Mouse (Mus musculus): ENCODE results near the gene Opn4.

The Opn4 gene

DNA sequence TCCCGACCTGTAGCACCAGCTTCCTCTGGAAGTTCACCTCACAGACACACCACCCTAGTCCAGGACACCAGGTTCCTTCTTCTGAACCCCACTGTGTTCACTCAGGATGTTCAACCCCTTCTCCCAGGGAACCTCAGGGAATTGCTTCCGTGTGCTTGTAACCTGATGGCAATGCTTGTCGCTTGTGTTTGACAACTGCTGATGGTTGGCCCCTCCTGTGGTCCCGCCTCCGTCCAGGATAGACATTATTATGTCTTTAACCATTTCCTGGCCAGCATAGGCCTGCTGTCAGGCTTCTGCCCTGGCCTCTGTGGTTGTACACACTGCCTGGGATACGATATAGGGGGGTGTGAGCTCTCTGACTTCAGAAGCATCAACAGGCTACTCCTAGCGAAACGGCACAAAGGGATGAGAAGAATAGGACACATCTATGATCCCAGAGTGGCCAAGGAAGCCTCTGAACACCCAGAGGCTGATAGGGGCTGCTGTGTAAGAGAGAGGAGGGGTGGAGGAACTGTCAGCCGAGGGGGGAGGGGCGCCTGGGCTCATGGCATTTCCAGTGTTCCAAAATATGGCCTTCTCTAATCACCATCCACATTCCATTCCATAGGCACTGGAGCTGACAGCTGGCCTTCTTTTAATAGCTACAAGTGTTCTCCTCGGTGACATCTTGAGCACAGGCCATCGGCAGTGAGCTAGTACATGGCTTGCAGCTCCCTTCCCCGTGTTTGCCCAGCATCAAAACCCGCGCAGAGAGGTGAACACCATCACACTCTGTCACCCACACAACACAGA, 8.0 kb downstream of the Opn4 start:
- DNase-seq (ENCODE audit: low read depth, low spot score) = peak; percentile 59

DNA sequence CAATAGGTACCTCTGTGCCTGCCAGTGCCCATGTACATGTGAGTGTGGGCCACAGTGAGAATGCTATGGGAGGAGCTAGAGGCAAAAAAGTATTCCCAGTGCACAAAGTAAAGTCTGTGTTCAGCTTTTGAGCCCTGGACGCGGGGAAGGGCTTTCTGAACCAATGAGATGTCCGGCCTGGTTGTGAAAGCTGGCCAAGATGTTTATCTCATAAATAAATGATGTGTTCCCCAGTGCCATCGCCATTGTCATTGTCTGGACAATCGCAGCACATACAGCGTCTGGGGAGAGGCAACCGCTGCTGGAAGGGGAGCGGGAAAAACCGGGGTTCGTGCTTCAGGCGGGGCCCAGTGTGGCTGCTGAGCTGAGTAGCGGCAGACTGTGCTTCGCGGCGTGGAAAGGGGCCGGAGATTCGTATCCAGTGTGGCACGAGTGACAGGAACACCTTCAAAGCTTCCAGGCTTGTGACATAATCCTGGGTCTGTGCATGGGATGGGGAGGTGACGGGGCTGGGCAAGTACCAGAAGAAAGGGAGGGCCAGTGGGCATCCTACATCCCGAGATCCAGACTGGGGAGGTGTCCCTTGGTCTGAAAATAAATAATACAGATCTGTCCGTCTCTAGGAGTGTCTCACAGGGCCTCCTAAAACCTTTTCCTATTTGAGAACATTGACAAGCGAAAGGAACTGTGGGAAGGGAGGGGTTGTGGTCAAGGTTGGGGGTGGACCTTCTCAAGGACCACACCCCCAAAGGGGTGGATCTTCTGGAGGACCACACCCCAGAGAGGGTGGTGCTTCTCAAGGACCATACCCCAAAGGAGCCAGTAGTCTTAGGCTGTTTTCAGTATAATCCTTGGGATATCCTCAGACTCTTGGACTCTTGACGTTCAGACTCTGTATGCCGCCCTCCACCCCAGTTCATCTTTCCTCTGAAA, 8.9 kb downstream of the Opn4 start:
- peak; percentile 91 for DNase-seq (ENCODE audit: low read depth, low spot score)

DNA sequence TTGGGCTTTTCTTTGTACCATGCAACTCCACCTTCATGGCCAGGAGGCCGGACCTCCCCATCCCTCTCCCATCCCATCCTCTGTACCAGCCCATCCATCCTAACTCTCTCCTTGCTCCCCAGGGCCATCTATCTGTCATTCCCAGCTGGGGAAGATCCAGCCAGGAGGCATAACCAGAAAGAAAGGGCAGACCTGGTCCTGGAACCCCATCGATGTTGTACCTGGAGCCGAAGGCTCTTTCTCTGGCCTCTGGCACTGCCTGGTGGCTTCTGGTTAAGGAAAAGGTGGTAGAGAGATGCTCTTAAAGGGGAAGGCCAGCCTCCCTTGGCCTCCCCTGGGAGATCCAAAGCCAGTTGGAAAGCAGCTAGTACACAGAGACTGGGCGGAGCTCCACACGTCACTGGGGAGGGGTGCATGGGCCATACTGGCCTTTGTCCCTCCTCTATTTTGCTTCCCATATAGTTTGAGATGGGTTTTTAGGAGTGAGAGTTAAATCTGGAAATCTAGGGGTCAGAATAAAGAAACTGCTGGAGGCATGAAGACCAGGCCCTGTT, 9.8 kb downstream of the Opn4 start:
- no peak for DNase-seq (ENCODE audit: low read depth, low spot score)

DNA sequence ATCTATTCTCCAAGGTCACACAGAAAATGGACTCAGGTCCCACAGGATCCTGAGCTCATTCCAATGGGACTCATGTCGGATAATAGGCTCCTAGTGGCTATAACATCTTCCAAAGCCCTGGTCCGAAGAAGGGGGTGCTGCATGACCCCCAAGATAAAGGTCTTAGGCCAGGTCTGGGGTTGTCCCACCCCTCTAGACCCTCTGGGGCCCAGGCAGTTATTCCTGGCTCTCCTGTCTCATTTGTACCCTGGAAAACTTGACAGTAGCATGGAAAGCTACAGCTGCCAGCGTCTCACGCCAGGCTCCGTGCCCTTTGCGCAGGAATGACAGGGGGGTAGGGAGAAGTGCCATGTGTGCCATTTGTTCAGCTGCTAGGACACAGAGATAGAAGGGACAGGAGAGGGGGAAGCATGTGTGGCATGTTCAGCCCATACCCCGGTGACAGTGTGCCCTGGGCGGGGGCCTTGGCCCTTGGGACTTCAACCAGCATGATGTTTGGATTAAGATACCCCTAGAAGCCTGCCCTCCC, 10.7 kb downstream of the Opn4 start:
- no peak for DNase-seq (ENCODE audit: low read depth, low spot score)

DNA sequence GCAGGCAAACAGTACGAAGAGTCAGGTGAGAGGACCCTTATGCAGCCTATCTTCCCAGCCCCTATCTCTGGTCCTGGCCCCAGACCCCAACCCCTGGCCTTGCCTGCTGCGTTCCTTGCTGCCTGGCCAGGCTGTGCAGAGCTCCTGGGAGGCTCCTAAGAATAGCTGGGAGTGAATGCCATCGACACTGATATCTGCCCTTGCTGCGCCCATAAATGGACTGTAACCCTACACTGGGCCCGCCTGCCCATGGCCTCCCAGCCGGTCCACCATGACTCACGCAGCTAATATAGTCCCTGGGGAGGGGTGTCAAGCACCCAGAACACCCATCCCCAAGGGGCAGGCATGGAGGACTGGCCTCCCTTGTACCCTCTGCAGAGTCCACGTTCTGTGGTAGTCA, 11.4 kb downstream of the Opn4 start, which contains the start of gene Ldb3:
Gene Ldb3 (minus strand): TSS at position 185 of the 400 bp plus-strand sequence.
- no peak for DNase-seq (ENCODE audit: low read depth, low spot score)

DNA sequence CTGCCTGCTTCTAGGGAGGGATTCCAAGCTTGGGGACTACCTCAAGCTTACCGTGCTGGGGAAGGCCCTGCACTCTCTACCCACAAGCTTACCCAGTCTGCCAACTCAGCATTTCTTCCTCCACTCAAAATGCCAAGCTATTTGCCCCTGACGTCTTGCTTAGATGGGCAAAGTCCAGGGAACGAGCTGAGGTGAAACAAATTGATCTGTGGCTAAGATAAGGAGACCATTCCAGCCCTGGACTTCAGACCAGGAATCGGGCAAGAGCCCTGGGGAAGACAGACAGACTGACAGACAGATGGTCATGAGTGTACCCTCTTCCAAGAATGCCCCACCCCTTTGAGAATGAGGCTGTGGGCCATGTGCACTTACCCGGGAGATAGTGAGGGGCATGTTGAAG, 11.9 kb downstream of the Opn4 start:
- no peak for DNase-seq (ENCODE audit: low read depth, low spot score)

DNA sequence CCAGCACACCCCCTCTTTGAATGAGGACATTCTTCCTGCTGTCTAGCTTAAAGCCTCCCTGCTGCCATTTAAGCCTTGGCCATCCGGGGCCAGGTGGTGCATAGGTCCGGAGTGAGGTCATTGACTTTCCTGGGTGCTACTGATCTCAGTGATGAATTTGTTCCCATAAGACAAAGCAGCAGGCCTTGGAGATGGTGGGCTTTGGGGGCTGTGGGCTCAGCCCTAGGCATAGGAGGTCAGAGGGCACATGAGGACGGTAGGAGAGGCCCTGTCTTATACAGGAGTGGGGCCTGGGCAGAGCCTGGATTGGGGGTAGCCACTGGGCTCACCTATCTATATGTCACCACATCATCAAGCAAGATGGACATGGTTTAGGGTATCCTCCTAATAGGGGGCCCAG, 13.1 kb downstream of the Opn4 start:
- no peak for DNase-seq (ENCODE audit: low read depth, low spot score)

DNA sequence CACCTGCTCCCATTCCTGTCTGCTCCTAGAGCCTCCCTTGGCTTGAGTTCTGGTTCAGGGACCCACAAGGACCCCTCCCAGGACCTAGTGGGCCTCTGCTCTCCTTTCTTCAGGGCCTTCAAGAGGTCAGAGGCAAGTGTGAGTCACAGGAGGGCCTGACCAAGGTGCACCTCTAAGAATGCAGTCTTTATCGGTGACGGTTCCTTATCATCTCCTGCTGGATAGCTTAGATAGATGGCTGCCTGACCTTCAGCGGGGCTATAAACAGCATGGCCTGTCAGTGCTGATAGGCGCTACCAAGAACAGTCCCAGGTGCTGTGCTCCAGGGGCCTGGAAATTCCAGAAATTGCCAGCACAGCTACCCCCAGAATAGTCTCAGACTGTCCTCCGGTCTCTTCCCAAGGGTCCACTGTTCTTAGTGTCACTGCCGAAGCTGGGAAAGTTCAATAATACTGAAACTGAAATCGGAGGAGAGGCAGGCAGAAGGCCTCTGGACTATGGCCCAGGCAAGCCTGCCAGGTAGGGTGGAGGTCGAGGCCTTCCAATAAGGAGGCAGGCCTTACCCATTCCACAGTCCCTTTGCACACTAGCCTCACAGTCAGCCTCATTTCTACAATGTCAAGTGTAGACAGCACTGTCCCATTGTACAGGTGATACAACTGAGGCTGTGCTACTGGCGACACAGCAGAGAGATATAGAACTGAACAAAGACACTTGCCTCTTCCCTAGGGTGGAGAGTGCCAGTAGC, 14.4 kb downstream of the Opn4 start:
- no peak for DNase-seq (ENCODE audit: low read depth, low spot score)

DNA sequence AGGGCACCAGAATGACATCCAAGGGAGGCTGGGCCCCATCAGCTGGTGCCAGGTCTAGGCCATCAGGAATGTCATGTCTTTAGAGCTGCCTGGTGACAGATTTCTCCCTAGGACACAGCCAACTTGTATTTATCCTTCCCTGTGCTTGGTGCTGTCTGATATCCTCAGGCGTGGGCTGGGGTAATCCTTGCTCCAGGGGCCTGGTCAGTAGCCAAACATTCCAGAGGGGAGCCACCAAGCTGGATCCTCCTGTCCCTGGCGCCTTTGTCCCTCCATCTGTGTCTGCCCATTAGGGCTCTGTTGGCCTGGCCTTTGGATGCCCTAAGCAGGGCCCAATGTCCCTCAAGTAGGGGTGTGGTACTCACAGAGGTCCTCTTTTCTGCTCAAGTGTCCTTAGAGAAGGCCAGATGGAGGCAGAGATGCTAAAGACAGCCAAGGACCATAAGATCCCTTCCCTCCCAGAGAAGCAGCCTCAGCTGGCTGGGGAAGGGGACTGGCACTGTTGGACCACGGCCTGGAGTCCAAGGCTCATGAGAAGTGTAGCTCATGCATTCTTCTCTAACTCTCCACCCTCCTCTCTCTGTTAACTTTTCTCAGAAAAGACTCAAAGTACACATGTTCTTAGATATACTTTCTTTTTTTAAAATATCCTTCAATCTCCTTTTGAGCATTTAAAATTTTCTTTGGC, 17.1 kb downstream of the Opn4 start:
- no peak for DNase-seq (ENCODE audit: low read depth, low spot score)

DNA sequence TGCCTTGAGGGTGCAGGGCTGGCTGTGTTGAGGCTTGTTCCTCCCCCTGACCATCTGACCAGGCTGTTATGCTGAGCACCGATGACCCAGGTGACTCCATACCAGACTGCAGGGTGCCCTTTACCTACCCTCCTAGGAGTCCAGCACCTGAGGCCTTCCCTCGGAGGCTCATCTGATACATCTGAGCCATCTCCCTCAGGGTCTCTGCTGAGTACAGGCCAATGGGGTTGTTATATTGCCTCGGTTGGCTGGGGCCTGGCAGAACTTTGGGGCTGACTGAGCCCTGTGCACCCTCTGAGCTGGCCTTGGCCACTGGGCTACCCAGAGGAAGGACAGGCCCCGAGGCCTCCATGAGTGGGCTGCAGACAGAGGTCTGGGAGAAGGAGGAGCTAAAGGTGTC, 23.1 kb downstream of the Opn4 start:
- no peak for DNase-seq (ENCODE audit: low read depth, low spot score)

DNA sequence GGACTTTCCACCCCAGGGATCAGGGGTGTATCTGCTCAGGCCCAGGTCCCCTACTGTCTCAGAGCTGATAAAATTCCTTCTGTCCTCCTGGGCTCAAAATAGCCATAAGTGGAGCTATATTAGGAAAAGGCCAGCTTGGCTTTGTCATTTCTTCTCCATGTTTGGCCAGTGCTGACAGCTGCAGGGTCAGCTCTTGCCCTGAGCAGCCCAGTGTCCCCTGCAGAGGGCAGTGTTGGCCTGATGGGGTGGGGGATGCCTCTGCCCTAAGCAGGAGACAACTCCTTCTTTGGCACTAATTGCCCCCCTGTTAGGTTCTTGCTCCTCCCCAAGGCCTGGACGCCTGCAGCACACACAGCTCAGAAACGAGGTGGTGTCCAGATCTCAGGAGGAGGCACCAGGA, 25.9 kb downstream of the Opn4 start:
- no peak for DNase-seq (ENCODE audit: low read depth, low spot score)

DNA sequence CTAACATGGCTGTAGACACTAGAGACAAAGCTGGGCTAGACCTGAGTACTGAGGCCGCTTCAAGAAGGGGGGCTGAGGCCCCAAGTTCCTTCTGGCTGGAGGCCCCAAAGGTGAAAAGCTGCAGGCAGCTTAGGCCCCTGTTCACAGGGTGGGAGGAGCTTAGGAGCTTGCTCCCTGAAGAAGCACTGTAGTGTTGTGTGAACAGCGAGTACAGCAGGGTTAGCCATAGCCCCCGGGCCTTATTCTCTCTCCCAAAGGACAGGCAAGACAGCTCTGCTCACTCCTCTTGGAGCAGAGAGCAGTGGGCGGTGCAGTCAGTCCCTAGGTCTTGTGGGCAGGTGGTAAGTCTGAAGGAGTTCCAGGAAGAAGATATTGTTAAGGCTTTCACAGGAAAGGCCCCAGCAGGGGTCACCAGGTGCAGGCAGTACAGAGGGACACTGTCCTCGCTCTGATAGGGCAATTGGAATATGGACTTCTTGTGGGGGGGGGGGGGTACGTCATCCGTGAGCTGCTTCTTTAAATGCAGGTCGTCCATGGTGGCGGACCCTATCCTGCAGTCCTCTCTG, 26.5 kb downstream of the Opn4 start:
- DNase-seq (ENCODE audit: low read depth, low spot score) = no peak

DNA sequence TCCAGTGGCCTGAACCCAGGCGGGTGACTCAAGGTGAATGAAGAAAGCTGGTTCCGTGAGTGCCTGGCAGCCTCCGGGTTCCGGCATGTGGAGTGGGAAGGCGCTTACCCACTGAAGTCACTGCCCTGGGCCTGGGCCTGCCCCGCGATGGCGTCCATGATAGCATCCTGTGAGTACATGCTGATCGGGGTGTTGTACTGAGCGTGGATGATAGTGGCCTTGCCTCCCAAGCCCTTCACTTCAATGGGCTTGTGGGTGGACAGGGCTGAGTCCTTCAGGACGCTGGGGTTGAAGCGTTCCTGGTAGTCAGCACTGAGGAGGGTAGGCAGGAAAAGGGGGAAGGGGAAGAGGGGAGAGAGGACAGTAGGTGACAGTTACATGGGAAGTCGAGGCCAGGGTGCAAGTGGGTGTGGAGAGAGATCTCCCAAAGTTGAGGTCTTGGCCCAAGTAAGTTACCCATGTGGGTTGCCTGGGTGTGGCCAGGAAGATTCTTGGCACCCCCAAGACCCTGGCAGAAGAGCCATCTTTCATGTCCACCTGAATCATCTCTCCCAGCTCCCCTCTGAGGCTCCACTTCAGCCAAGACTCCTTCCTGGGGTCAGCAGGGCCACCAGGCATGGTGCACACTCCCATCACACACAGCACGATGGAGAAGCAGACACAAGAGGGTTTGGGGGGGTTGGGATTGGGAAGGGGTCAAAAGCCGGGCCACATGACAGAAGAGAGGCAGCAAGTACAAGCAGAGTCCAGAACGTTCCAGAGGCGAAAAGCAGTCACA, 28.1 kb downstream of the Opn4 start:
- DNase-seq (ENCODE audit: low read depth, low spot score) = no peak

DNA sequence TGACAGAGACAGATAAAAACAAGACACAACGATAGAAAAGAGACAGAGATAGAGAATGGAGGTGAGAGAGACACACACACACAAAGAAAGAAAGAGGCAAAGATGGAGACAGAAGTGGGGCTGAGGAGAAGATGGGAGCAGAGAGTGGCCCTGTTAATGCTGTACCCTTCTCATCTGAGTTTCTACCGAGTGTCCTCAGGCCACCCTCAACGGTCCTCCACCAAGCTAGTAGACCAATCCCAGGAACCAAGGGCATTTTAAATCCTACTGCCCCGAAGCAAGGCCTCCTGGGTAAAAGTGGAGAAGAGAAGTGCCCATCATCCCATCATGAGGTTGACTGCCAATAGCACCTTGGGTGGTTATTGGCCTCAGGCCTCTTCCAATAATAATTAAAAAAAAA, 29.0 kb downstream of the Opn4 start:
- DNase-seq (ENCODE audit: low read depth, low spot score) = no peak

DNA sequence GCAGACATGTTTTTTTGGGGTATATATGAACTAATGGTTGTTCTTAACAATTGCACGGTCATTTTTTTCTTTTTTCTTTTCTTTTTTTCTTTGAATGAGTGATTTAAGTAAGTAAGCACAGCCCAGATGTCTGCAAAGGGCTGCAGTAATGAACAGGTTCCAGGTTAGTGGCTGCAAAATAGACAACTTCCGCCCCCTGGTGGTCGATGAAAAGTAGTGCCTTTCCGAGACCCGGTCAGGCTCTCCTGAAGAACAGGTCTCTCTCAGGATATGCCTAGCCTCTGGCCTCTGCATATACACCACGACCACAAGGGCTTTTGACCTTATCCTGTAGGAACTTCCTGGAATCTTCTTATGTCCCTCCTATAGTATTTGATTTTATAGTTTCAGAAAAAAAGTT, 29.6 kb downstream of the Opn4 start:
- peak; percentile 83 for DNase-seq (ENCODE audit: low read depth, low spot score)

DNA sequence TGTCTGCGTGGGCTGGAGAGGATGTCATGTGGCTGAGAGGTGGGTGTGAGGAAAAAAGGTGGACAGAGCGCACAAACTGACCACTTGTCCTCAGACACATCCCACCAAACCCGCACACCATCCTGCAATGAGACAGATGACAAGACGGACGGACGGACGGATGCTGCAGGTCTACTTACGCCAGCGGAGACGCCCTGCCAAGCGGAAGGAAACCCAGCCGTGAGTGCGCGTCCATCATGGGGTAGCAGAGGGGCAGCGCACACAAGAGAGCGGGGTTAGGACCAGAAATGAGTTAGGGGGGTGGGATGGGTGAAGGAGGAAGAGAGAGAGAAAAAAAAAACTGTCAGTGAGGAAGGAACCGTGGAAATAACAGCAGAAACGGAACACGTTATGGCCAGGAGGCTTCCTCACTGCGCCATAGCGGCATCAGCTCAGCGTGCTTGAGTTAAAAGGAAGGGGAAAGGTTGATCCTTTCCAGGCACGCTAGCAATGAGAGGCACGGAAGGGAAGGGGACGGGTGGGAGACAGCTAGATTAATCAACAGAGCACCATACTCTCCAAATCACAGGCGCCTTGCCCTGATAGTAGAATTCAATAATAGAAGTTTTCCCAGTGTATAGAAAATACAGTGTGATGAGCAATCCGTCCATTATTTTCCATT, 30.3 kb downstream of the Opn4 start:
- DNase-seq (ENCODE audit: low read depth, low spot score) = no peak

DNA sequence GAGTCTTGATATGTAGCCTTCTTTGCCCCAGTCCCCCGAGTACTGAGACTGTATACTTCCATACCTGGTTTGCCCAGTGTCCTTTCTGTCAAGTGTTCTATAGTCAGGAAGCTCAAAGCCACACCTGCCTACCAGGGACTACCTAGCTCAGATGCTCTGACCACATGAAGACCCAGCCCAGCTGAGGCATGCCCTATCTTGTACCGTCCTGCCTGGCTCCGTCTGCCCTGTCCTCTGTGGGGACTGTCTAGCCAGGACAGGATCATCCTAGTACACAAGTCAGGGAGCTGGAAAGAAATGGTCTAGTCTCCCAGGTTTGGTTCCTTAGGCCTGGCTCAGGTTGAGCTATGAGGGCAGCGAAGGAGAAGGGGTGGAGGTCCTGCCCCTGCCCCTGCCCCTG, 31.3 kb downstream of the Opn4 start:
- DNase-seq (ENCODE audit: low read depth, low spot score) = no peak

DNA sequence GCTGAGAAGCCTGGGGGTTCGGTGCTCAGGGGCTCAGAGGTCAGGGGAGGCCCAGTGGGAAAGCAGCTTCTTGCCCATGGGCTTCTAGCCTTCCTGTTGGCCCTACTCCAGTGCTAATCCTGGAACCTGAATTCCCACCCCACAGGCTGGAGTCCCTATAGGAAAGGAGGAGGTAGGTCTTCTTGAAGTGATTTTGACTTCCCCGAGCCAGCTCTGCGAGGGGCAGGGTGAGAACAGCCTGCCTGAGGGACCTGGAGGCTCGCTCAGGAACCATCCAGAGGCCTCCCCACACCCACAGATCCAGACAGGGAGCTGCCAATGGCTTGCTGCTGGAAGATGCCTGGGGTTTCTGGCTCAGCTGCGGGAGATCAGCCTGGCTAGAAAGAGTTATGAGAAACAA, 32.2 kb downstream of the Opn4 start:
- DNase-seq (ENCODE audit: low read depth, low spot score) = no peak

DNA sequence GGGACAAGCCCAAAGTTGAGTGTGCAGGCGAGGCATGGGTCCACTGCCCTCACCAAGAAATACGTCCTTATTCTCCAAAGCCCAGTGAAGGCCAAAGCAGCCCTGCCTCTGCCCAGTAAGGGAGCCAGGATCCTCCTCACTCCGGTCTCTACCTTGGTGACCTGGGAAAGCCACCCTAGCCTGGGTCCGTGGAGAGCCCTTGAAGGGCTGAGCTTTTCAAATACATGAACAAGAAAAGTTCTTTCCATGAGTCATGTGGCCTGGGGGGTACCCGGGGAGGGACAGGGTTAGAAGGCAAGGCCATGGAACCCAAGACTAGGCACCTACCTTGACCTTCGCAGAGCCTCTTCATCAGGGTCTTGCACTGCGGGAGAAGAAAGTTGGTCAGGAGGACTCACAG, 33.4 kb downstream of the Opn4 start:
- DNase-seq (ENCODE audit: low read depth, low spot score) = no peak

All from R1 (cell line).